Mouse (Mus musculus) hindbrain, embryonic 11.5 days (tissue): ENCODE measurements around the gene Spred1. TPM values are rescaled to one million over a fixed set of nuclear protein-coding genes. Genes with fewer than 3 reads are reported as not detected.

Experiments
- ATAC-seq: fragments of 200-750 bp; cut with Nextera tagmentation; 2 replicates; pipeline ENCODE4 v1.8.0; 2017; ENCODE audit warnings: mild to moderate bottlenecking, moderate TSS enrichment, moderate library complexity; ENCODE audit not compliant: low FRiP score
- DNase-seq: peaks from one replicate; pipeline ENCODE4 v3.0.0-alpha.2; 2015; ENCODE audit warnings: low spot score
- H3K27ac ChIP-seq: fragments of 300-500 bp; sonication (generic); 2 replicates; pipeline ENCODE4 v1.5.1; 2014; ENCODE audit warnings: mild to moderate bottlenecking, low read depth, low read length
- H3K27me3 ChIP-seq: fragments of 300-500 bp; sonication (generic); 2 replicates; pipeline ENCODE4 v1.6.1; 2014; ENCODE audit warnings: mild to moderate bottlenecking, low read length, moderate library complexity, mixed read lengths; ENCODE audit not compliant: control insufficient read depth, insufficient read depth
- H3K36me3 ChIP-seq: fragments of 300-500 bp; sonication (generic); 2 replicates; pipeline ENCODE4 v1.6.1; 2014; ENCODE audit warnings: mild to moderate bottlenecking, low read length, moderate library complexity, mixed read lengths; ENCODE audit not compliant: control insufficient read depth, insufficient read depth
- H3K4me1 ChIP-seq: fragments of 300-500 bp; sonication (generic); replicated peaks from 2 replicates; pipeline ENCODE4 v1.6.1; 2014; ENCODE audit warnings: low read length, mixed read lengths; ENCODE audit not compliant: control insufficient read depth, insufficient read depth
- H3K4me2 ChIP-seq: fragments of 300-500 bp; sonication (generic); replicated peaks from 2 replicates; pipeline ENCODE4 v1.6.1; 2014; ENCODE audit warnings: mild to moderate bottlenecking, low read depth, low read length
- H3K4me3 ChIP-seq: fragments of 300-500 bp; sonication (generic); 2 replicates; pipeline ENCODE4 v1.5.1; 2014; ENCODE audit warnings: low read depth, low read length
- H3K9ac ChIP-seq: fragments of 300-500 bp; sonication (generic); 2 replicates; pipeline ENCODE4 v1.6.1; 2014; ENCODE audit warnings: low read depth, low read length
- H3K9me3 ChIP-seq: fragments of 300-500 bp; sonication (generic); 2 replicates; pipeline ENCODE4 v1.6.1; 2016; ENCODE audit warnings: low read length; ENCODE audit not compliant: control insufficient read depth
- WGBS: fragments of 180-500 bp; shearing (Covaris S2); extraction: QIAGEN DNeasy Blood & Tissue Kit; methylation state at CpG from one replicate; pipeline ENCODE4 v1.1.7; 2014; 5-methylcytosine and 5-hydroxymethylcytosine counted together
- polyA plus RNA-seq: library from polyadenylated mRNA; unstranded; fragments of >200 nt; fragmentation: Nextera tagmentation; extraction: Ambion mirVana; gene quantifications from 2 replicates; pipeline ENCODE4 v1.2.1, GENCODE M21; 2014

The Spred1 gene
- polyA plus RNA-seq, 1 experiment from 2014 or later: 17.8 TPM

- H3K9me3 ChIP-seq: no peaks in the 10 kb centered on the region
- H3K4me3 ChIP-seq: no peak overlapping the region
- H3K36me3 ChIP-seq: no peaks in the 10 kb centered on the region
- 89% methylated on average over 4 of the region's 4 CpGs for WGBS
- no peaks in the 10 kb centered on the region for H3K4me1 ChIP-seq
- H3K27ac ChIP-seq: no peak overlapping the region
- no peak overlapping the region for H3K4me2 ChIP-seq
- no peak overlapping the region for H3K9ac ChIP-seq
- ATAC-seq: no peak
- DNase-seq: no peak
- H3K27me3 ChIP-seq: no peaks in the 10 kb centered on the region
These were observed 21.9 kb downstream of the Spred1 start for GRCm38 (mm10) chr2:117143106-117143505.

- Histone ChIP-seq H3K9me3 (no peaks in the 10 kb centered on the region), H3K4me2 (no peak overlapping the region), H3K27me3 (no peaks in the 10 kb centered on the region), H3K27ac (no peak overlapping the region), H3K9ac (no peak overlapping the region), H3K36me3 (no peaks in the 10 kb centered on the region), H3K4me1 (no peaks in the 10 kb centered on the region), H3K4me3 (no peak overlapping the region)
- 97% methylated on average over 2 of the region's 2 CpGs for WGBS
- DNase-seq: no peak
- no peak for ATAC-seq
These were observed 24.9 kb downstream of the Spred1 start for GRCm38 (mm10) chr2:117146026-117146425.

GRCm38 (mm10) chr2:117146617-117147016 lies 25.4 kb downstream of the Spred1 start:
- ATAC-seq (no peak), DNase-seq (no peak)
- no peaks in the 10 kb centered on the region for H3K36me3 ChIP-seq
- no peaks in the 10 kb centered on the region for H3K9me3 ChIP-seq
- no peak overlapping the region for H3K9ac ChIP-seq
- no peak overlapping the region for H3K27ac ChIP-seq
- H3K4me1 ChIP-seq: no peaks in the 10 kb centered on the region
- H3K27me3 ChIP-seq: no peaks in the 10 kb centered on the region
- H3K4me3 ChIP-seq: no peak overlapping the region
- 84% methylated on average over 3 of the region's 3 CpGs for WGBS
- no peak overlapping the region for H3K4me2 ChIP-seq

- no peak for DNase-seq
- Histone ChIP-seq H3K9ac (no peak overlapping the region), H3K4me1 (no peaks in the 10 kb centered on the region), H3K4me2 (no peak overlapping the region), H3K4me3 (no peak overlapping the region), H3K36me3 (no peaks in the 10 kb centered on the region), H3K9me3 (no peaks in the 10 kb centered on the region), H3K27ac (no peak overlapping the region), H3K27me3 (no peaks in the 10 kb centered on the region)
- no peak for ATAC-seq
These were observed 31.0 kb downstream of the Spred1 start for GRCm38 (mm10) chr2:117152161-117152560.

GRCm38 (mm10) chr2:117168379-117168778 lies 47.2 kb downstream of the Spred1 start:
- DNase-seq (no peak), ATAC-seq (no peak)
- H3K4me3 ChIP-seq: no peak overlapping the region
- WGBS: 91% methylated on average over 2 of the region's 2 CpGs
- H3K36me3 ChIP-seq: no peaks in the 10 kb centered on the region
- H3K27ac ChIP-seq: no peak overlapping the region
- no peak overlapping the region for H3K4me2 ChIP-seq
- H3K9me3 ChIP-seq: no peaks in the 10 kb centered on the region
- no peaks in the 10 kb centered on the region for H3K27me3 ChIP-seq
- H3K9ac ChIP-seq: no peak overlapping the region
- no peaks in the 10 kb centered on the region for H3K4me1 ChIP-seq

GRCm38 (mm10) chr2:117169037-117169436 lies 47.9 kb downstream of the Spred1 start:
- Histone ChIP-seq H3K4me3 (no peak overlapping the region), H3K4me2 (no peak overlapping the region), H3K9ac (no peak overlapping the region), H3K27me3 (no peaks in the 10 kb centered on the region), H3K9me3 (no peaks in the 10 kb centered on the region), H3K36me3 (no peaks in the 10 kb centered on the region), H3K27ac (no peak overlapping the region), H3K4me1 (no peaks in the 10 kb centered on the region)
- no peak for ATAC-seq
- WGBS: 81% methylated on average over 3 of the region's 3 CpGs
- no peak for DNase-seq

- Histone ChIP-seq H3K9me3 (no peaks in the 10 kb centered on the region), H3K9ac (no peak overlapping the region), H3K4me3 (no peak overlapping the region), H3K36me3 (0 out of 2 replicates have a peak, but pooled peaks cover 2% of the 10 kb centered on the region), H3K27ac (no peak overlapping the region), H3K4me1 (no peaks in the 10 kb centered on the region), H3K27me3 (no peaks in the 10 kb centered on the region), H3K4me2 (no peak overlapping the region)
- no peak for DNase-seq
- WGBS: 87% methylated on average over 4 of the region's 4 CpGs
- no peak for ATAC-seq
These were observed 51.8 kb downstream of the Spred1 start for GRCm38 (mm10) chr2:117172981-117173380.

GRCm38 (mm10) chr2:117176066-117176465 lies 54.9 kb downstream of the Spred1 start:
- H3K4me1 ChIP-seq: no peaks in the 10 kb centered on the region
- no peak overlapping the region for H3K4me2 ChIP-seq
- no peak for ATAC-seq
- 0 out of 2 replicates have a peak, but pooled peaks cover 2% of the 10 kb centered on the region for H3K36me3 ChIP-seq
- H3K4me3 ChIP-seq: no peak overlapping the region
- WGBS: 89% methylated on average over 4 of the region's 4 CpGs
- no peak for DNase-seq
- no peaks in the 10 kb centered on the region for H3K27me3 ChIP-seq
- no peak overlapping the region for H3K27ac ChIP-seq
- no peak overlapping the region for H3K9ac ChIP-seq
- no peaks in the 10 kb centered on the region for H3K9me3 ChIP-seq

GRCm38 (mm10) chr2:117176937-117177336 lies 55.8 kb downstream of the Spred1 start:
- H3K27me3 ChIP-seq: no peaks in the 10 kb centered on the region
- H3K9ac ChIP-seq: no peak overlapping the region
- no peaks in the 10 kb centered on the region for H3K9me3 ChIP-seq
- DNase-seq (no peak), ATAC-seq (no peak)
- H3K27ac ChIP-seq: no peak overlapping the region
- H3K4me1 ChIP-seq: no peaks in the 10 kb centered on the region
- H3K36me3 ChIP-seq: 0 out of 2 replicates have a peak, but pooled peaks cover 2% of the 10 kb centered on the region
- H3K4me3 ChIP-seq: no peak overlapping the region
- 78% methylated on average over 4 of the region's 4 CpGs for WGBS
- no peak overlapping the region for H3K4me2 ChIP-seq
